Mouse (Mus musculus): ENCODE data around the gene Iapp. TPM values are rescaled to one million over a fixed set of nuclear protein-coding genes. Genes with fewer than 3 reads are reported as not detected.
"Not testable (repeated sequence)": the region's sequence is repeated elsewhere in the genome, so short reads cannot be mapped to it uniquely, and the experiment has no call there.

Gene Iapp
- not detected in 2 replicates for polyA plus RNA-seq (2015; fragmentation: Nextera tagmentation; extraction: Ambion mirVana)

DNA sequence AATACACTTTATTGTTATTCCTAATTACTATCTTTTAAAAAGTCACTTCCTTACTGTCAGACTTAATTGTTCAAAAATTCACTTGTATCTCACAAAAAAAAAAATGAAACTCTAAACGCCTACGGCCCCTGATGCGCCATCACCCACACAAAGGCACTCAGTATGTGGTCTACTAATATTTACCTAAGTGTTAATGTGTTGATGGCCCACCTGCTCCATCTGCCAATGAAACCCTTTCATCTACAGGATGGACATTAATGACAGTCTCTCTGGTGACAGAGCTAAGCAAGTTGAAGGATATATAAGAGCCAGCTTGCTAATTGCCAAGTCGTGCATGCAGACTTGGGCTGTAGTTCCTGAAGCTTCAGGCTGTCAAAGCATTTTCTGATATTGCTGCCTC lies at the start of gene Iapp:
Iapp (plus strand) TSS at position 326 of the 400 bp plus-strand sequence.
- no peak for ATAC-seq
- Histone ChIP-seq H3K27ac (ENCODE audit: low read length) (no peak within 1 kb of the TSS), H3K4me1 (replicated peaks; ENCODE audit: control insufficient read depth, insufficient read depth, low read length) (no peaks in the 10 kb centered on the region), H3K9ac (replicated peaks; ENCODE audit: low read depth, low read length) (no peak within 1 kb of the TSS), H3K36me3 (ENCODE audit: control insufficient read depth, insufficient read depth) (no peaks in the 10 kb centered on the region), H3K27me3 (replicated peaks; ENCODE audit: control insufficient read depth, insufficient read depth, low read length) (no peaks in the 10 kb centered on the region), H3K9me3 (ENCODE audit: control insufficient read depth, low read length) (no peaks in the 10 kb centered on the region), H3K4me3 (replicated peaks; ENCODE audit: low read length) (no peak within 1 kb of the TSS), H3K4me2 (ENCODE audit: low read length) (no peak within 1 kb of the TSS)
- WGBS = 60% methylated on average over 4 of the region's 4 CpGs

DNA sequence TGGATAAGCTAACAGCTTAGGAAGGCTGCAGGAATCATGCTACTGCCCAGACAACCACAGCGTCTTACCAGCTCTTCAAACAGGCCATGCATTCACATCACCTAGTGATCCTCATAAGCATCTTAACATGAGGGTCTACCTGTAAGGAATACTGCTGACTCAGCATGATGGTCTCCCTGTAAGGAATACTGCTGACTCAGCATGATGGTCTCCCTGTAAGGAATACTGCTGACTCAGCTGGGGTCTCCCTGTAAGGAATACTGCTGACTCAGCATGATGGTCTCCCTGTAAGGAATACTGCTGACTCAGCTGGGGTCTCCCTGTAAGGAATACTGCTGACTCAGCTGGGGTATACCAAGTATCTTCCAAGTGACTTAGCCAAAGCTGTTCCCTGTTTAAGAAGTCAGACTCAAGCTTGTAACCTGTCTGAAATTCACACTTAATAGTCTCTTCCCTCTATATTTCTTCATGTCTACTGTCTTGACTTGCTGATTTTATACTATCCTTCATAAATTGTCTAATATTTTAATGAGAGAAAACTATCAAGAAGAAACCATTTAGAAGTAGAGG lies 47.4 kb upstream of the Iapp start:
- H3K27me3 ChIP-seq (replicated peaks; ENCODE audit: control insufficient read depth, insufficient read depth, low read length); ATAC-seq; H3K27ac ChIP-seq (ENCODE audit: low read length); H3K4me3 ChIP-seq (replicated peaks; ENCODE audit: low read length); H3K36me3 ChIP-seq (ENCODE audit: control insufficient read depth, insufficient read depth); H3K9ac ChIP-seq (replicated peaks; ENCODE audit: low read depth, low read length); H3K4me2 ChIP-seq (ENCODE audit: low read length); H3K9me3 ChIP-seq (ENCODE audit: control insufficient read depth, low read length); H3K4me1 ChIP-seq (replicated peaks; ENCODE audit: control insufficient read depth, insufficient read depth, low read length): not testable (repeated sequence)
- 94% methylated on average over 1 of the region's 1 CpGs for WGBS

DNA sequence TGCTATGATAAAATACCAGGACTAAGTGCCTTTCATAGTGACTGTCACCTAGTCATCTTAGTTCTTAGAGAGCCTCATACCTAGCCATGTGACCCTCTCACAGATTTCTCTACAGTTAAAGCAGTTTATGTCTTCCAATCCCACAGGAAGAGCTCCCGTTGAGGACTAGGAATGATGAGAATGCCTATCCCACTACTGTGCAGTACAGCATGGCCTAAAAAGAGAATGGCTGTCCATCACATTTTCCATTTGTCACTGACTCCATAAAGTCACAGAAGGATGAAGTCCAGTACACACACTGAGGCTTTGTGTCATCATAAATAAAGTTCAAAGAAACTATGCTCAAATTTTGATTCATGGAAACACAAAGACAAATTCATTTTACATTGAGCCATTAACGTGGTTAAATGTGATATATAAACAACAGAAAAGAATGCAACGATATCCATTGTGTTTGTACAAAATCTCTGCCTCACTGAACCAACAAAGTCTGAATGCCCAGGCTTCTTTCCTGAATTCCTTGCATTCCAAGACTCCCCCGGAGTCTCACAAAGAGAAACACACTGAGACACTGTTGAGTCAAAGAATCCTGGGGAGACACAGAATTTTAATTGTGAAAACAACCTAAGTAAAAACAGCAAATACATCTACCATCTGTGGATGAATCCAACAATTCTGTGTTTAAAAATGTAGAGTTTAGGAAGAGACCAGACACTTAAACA lies 22.3 kb upstream of the Iapp start:
- Histone ChIP-seq H3K9me3 (ENCODE audit: control insufficient read depth, low read length) (no peaks in the 10 kb centered on the region), H3K36me3 (ENCODE audit: control insufficient read depth, insufficient read depth) (no peaks in the 10 kb centered on the region), H3K4me2 (ENCODE audit: low read length) (no peak overlapping the region), H3K9ac (replicated peaks; ENCODE audit: low read depth, low read length) (no peak overlapping the region), H3K4me1 (replicated peaks; ENCODE audit: control insufficient read depth, insufficient read depth, low read length) (no peaks in the 10 kb centered on the region), H3K27ac (ENCODE audit: low read length) (no peak overlapping the region), H3K4me3 (replicated peaks; ENCODE audit: low read length) (no peak overlapping the region), H3K27me3 (replicated peaks; ENCODE audit: control insufficient read depth, insufficient read depth, low read length) (no peaks in the 10 kb centered on the region)
- no peak for ATAC-seq
- WGBS = 4% methylated on average over 4 of the region's 4 CpGs

DNA sequence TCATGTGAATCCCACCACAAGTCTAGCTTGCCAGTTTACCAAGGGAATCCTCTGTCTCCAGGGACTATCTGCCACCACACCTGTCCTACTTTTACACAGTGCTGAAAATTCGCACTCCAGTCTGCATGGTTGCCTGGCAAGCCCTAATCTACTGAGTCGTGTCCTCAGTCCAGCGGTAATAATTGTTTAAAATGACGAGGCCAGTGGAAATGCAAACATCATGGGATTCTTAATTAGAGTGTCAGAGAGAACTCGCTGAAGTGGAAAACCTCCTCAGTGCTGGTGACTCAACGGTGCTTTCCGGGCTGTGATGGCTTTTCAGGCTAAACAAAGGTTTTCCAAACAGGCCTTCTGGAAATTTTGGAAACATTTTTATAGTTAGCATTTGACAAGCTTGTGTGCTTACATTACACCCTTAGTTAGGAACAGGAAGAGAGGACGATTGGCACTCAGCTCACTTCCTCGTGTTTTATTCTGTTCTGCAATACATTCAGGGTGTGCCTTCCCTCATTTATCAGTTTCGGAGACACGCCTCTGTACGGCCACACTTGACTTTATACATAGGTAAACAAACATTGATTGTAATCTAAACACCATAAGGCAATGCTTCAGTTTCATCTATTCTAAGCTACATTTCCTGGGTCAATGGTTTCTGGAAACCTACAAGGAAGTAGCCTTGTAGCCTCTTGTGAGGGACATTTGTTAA lies 8.7 kb upstream of the Iapp start:
- no peak overlapping the region for H3K27ac ChIP-seq (ENCODE audit: low read length)
- ATAC-seq = no peak
- no peak overlapping the region for H3K9ac ChIP-seq (replicated peaks; ENCODE audit: low read depth, low read length)
- H3K4me1 ChIP-seq (replicated peaks; ENCODE audit: control insufficient read depth, insufficient read depth, low read length) = no peaks in the 10 kb centered on the region
- no peak overlapping the region for H3K4me2 ChIP-seq (ENCODE audit: low read length)
- H3K9me3 ChIP-seq (ENCODE audit: control insufficient read depth, low read length) = no peaks in the 10 kb centered on the region
- no peaks in the 10 kb centered on the region for H3K27me3 ChIP-seq (replicated peaks; ENCODE audit: control insufficient read depth, insufficient read depth, low read length)
- WGBS = 51% methylated on average over 12 of the region's 12 CpGs
- no peaks in the 10 kb centered on the region for H3K36me3 ChIP-seq (ENCODE audit: control insufficient read depth, insufficient read depth)
- H3K4me3 ChIP-seq (replicated peaks; ENCODE audit: low read length) = no peak overlapping the region

- H3K4me2 ChIP-seq (ENCODE audit: low read length) = no peak overlapping the region
- no peaks in the 10 kb centered on the region for H3K4me1 ChIP-seq (replicated peaks; ENCODE audit: control insufficient read depth, insufficient read depth, low read length)
- H3K27ac ChIP-seq (ENCODE audit: low read length) = no peak overlapping the region
- no peak overlapping the region for H3K4me3 ChIP-seq (replicated peaks; ENCODE audit: low read length)
- H3K9me3 ChIP-seq (ENCODE audit: control insufficient read depth, low read length) = no peaks in the 10 kb centered on the region
- no peaks in the 10 kb centered on the region for H3K36me3 ChIP-seq (ENCODE audit: control insufficient read depth, insufficient read depth)
- no peaks in the 10 kb centered on the region for H3K27me3 ChIP-seq (replicated peaks; ENCODE audit: control insufficient read depth, insufficient read depth, low read length)
- H3K9ac ChIP-seq (replicated peaks; ENCODE audit: low read depth, low read length) = no peak overlapping the region
- ATAC-seq = no peak
These were observed 6.9 kb downstream of the Iapp start for GRCm38 (mm10) chr6:142305076-142305475.

DNA sequence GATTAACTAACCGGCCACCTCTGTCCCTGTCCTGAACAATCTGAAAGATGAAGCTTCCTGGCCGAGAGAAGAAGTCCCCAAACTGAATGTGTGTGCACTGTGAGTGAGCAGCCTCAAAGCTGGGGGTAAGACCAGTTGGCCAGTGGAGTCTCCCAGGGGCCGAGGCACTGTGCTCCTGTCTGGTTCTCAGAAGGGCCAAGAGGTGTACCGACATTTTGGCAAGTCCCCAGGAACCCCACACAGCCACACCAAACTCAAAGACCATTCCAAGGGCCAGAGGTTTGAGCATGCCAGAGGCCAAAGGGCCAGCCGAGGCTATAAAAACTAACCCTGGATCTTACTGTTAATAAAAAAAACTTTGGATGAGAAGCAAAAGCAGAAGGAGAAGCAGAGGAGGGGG lies 16.1 kb downstream of the Iapp start:
- H3K36me3 ChIP-seq (ENCODE audit: control insufficient read depth, insufficient read depth) = no peaks in the 10 kb centered on the region
- no peaks in the 10 kb centered on the region for H3K4me1 ChIP-seq (replicated peaks; ENCODE audit: control insufficient read depth, insufficient read depth, low read length)
- H3K4me2 ChIP-seq (ENCODE audit: low read length) = no peak overlapping the region
- ATAC-seq = no peak
- H3K9ac ChIP-seq (replicated peaks; ENCODE audit: low read depth, low read length) = no peak overlapping the region
- H3K27ac ChIP-seq (ENCODE audit: low read length) = no peak overlapping the region
- no peak overlapping the region for H3K4me3 ChIP-seq (replicated peaks; ENCODE audit: low read length)
- WGBS = 80% methylated on average over 5 of the region's 5 CpGs
- no peaks in the 10 kb centered on the region for H3K9me3 ChIP-seq (ENCODE audit: control insufficient read depth, low read length)
- H3K27me3 ChIP-seq (replicated peaks; ENCODE audit: control insufficient read depth, insufficient read depth, low read length) = no peaks in the 10 kb centered on the region

GRCm38 (mm10) chr6:142317106-142317505 lies 18.9 kb downstream of the Iapp start:
- H3K9me3 ChIP-seq (ENCODE audit: control insufficient read depth, low read length) = no peaks in the 10 kb centered on the region
- H3K4me2 ChIP-seq (ENCODE audit: low read length) = no peak overlapping the region
- no peaks in the 10 kb centered on the region for H3K27me3 ChIP-seq (replicated peaks; ENCODE audit: control insufficient read depth, insufficient read depth, low read length)
- H3K27ac ChIP-seq (ENCODE audit: low read length) = no peak overlapping the region
- ATAC-seq = no peak
- H3K4me3 ChIP-seq (replicated peaks; ENCODE audit: low read length) = no peak overlapping the region
- no peaks in the 10 kb centered on the region for H3K36me3 ChIP-seq (ENCODE audit: control insufficient read depth, insufficient read depth)
- H3K4me1 ChIP-seq (replicated peaks; ENCODE audit: control insufficient read depth, insufficient read depth, low read length) = no peaks in the 10 kb centered on the region
- no peak overlapping the region for H3K9ac ChIP-seq (replicated peaks; ENCODE audit: low read depth, low read length)

DNA sequence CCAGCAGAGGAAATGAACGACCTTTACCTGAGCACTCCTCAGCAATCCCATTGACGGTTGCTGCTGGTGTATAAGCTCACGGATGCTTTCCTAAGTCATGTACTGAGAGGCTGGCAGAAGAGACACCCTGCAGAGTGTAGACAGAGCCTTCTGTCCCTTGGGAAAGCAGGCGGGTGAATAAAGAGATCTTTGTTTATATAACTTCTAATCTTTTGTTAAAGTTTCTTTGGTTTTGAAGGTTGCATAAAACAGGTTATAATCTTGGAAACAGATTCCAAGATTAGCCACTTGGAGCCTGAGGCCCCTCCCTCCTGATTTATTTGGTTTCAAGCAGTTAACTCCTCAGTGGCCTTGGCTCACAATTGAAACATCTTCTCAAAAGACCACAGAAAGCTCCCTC lies 24.7 kb downstream of the Iapp start, which contains the start of gene Slco1a5:
Slco1a5 (minus strand) TSS at position 101 of the 400 bp plus-strand sequence.
- Histone ChIP-seq H3K4me1 (replicated peaks; ENCODE audit: control insufficient read depth, insufficient read depth, low read length) (no peaks in the 10 kb centered on the region), H3K36me3 (ENCODE audit: control insufficient read depth, insufficient read depth) (no peaks in the 10 kb centered on the region), H3K27me3 (replicated peaks; ENCODE audit: control insufficient read depth, insufficient read depth, low read length) (no peaks in the 10 kb centered on the region), H3K4me3 (replicated peaks; ENCODE audit: low read length) (no peak within 1 kb of the TSS), H3K27ac (ENCODE audit: low read length) (no peak within 1 kb of the TSS), H3K9ac (replicated peaks; ENCODE audit: low read depth, low read length) (no peak within 1 kb of the TSS), H3K9me3 (ENCODE audit: control insufficient read depth, low read length) (no peaks in the 10 kb centered on the region), H3K4me2 (ENCODE audit: low read length) (no peak within 1 kb of the TSS)
- no peak for ATAC-seq
- 5% methylated on average over 4 of the region's 4 CpGs for WGBS

- Histone ChIP-seq H3K4me3 (replicated peaks; ENCODE audit: low read length) (no peak overlapping the region), H3K27ac (ENCODE audit: low read length) (no peak overlapping the region), H3K9ac (replicated peaks; ENCODE audit: low read depth, low read length) (no peak overlapping the region), H3K36me3 (ENCODE audit: control insufficient read depth, insufficient read depth) (no peaks in the 10 kb centered on the region), H3K27me3 (replicated peaks; ENCODE audit: control insufficient read depth, insufficient read depth, low read length) (no peaks in the 10 kb centered on the region), H3K4me2 (ENCODE audit: low read length) (no peak overlapping the region), H3K9me3 (ENCODE audit: control insufficient read depth, low read length) (no peaks in the 10 kb centered on the region), H3K4me1 (replicated peaks; ENCODE audit: control insufficient read depth, insufficient read depth, low read length) (no peaks in the 10 kb centered on the region)
- 85% methylated on average over 3 of the region's 3 CpGs for WGBS
- no peak for ATAC-seq
These were observed 28.4 kb downstream of the Iapp start for GRCm38 (mm10) chr6:142326598-142326997.
